Mouse (Mus musculus): Measurements from ENCODE around the gene Miga1.

- TF ChIP-seq CTCF (conservative IDR thresholded peaks at IDR 0.05; ENCODE audit: insufficient read depth, insufficient read length, low read depth, low read length) (no peak), POLR2A (IDR thresholded peaks at IDR 0.05; ENCODE audit: low read depth, low read length) (no peak)
Measured at GRCm38 (mm10) chr3:152295896-152296295, 44.3 kb downstream of the Miga1 start.
